Mouse (Mus musculus): ENCODE measurements around the gene Mical1. TPM values are rescaled to one million over a fixed set of nuclear protein-coding genes. Genes with fewer than 3 reads are reported as not detected.

Gene Mical1
- total and polyA plus RNA-seq, 3 experiments, result 9.6 to 20.3 (median 11.0) TPM

DNA sequence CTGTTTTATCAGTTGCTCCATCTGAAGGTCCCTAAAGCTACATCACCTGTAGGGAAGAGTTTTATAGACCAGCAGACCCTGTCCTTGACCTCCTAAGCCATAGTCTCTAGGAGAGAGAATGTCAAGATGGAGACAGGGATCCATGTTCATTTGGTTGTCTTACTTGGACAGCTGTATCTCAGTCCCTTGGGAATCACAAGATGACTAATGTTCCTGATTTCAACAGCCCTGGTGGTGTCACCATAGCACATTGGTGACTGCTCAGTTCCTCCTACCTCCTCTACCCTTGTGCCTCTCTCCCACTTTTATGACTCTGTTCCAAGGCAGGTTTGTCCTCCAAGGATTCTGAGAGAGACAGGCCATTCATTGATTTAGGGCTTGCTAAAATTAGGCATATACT lies 38.8 kb downstream of the Mical1 start:
- no peak overlapping the region for H3K4me3 ChIP-seq
- no peaks in the 10 kb centered on the region for H3K79me2 ChIP-seq (replicated peaks; ENCODE audit: control insufficient read depth, insufficient read depth, low read length)
- no peak overlapping the region for H3K27ac ChIP-seq
- no peaks in the 10 kb centered on the region for H3K36me3 ChIP-seq (ENCODE audit: control insufficient read depth, insufficient read depth, low read length)
- H3K27me3 ChIP-seq (ENCODE audit: control insufficient read depth, insufficient read depth, low read length), result no peaks in the 10 kb centered on the region
- intact Hi-C loops (cut with DNase I), result loop anchor here (5.0 kb wide), 2 partner anchors 213 to 782 kb away; partner anchors contain the start of genes Ak9 and Fig4
- no peak for DNase-seq
- H3K4me1 ChIP-seq (ENCODE audit: control insufficient read depth, insufficient read depth, low read length), result no peaks in the 10 kb centered on the region
- no peak for TF ChIP-seq CTCF (IDR thresholded peaks at IDR 0.05)
- no peak for TF ChIP-seq POLR2A (IDR thresholded peaks at IDR 0.05; ENCODE audit: insufficient read depth, low read depth, low read length)
- no peak for TF ChIP-seq EP300 (IDR thresholded peaks at IDR 0.05; ENCODE audit: insufficient read depth, low read depth, low read length)
- H3K9ac ChIP-seq (ENCODE audit: low read depth, low read length), result no peak overlapping the region

DNA sequence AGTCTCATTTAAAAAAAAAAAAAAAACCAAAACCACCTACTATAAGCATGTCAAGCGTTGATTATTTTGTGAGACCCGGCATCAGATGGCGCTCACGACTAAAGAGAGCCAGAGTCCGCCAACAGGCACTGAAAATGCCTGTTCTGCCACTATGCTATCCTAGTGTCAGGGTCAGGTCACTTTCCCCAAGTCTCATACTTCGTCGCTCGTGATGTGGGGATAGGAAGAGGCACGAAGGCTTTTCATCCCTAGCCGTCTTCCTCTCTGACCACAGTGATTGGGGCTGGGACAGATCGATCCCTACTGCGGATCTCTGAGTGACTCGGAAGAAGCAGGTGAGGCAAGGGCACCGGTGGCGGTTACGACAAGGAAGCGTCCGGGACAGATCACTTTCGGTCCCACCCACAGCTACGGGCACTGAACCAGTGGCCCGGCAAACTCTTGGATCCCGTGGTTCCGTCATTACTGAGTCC lies 42.4 kb downstream of the Mical1 start:
- H3K27ac ChIP-seq, result peak overlapping the region; percentile 100
- peak in 1 of 2 experiments; percentile 90 for DNase-seq
- TF ChIP-seq CTCF (IDR thresholded peaks at IDR 0.05) (peak; percentile 76), POLR2A (IDR thresholded peaks at IDR 0.05; ENCODE audit: insufficient read depth, low read depth, low read length) (no peak), EP300 (IDR thresholded peaks at IDR 0.05; ENCODE audit: insufficient read depth, low read depth, low read length) (0 out of 2 replicates have a peak, but pooled peaks have one; percentile 48)
- H3K36me3 ChIP-seq (ENCODE audit: control insufficient read depth, insufficient read depth, low read length), result peaks cover 16% of the 10 kb centered on the region
- peak overlapping the region; percentile 90 for H3K4me3 ChIP-seq
- WGBS, result under 1% methylated on average over 23 of the region's 23 CpGs
- intact Hi-C loops (cut with DNase I), result loop anchor here (1.0 to 5.0 kb wide), 3 partner anchors 164 to 779 kb away; partner anchors contain the start of genes Ak9 and Fig4
- H3K4me1 ChIP-seq (ENCODE audit: control insufficient read depth, insufficient read depth, low read length), result peaks cover 5% of the 10 kb centered on the region
- H3K9ac ChIP-seq (ENCODE audit: low read depth, low read length), result peak overlapping the region; percentile 67
- 0 out of 2 replicates have a peak, but pooled peaks cover 2% of the 10 kb centered on the region for H3K79me2 ChIP-seq (replicated peaks; ENCODE audit: control insufficient read depth, insufficient read depth, low read length)
- H3K27me3 ChIP-seq (ENCODE audit: control insufficient read depth, insufficient read depth, low read length), result no peaks in the 10 kb centered on the region

DNA sequence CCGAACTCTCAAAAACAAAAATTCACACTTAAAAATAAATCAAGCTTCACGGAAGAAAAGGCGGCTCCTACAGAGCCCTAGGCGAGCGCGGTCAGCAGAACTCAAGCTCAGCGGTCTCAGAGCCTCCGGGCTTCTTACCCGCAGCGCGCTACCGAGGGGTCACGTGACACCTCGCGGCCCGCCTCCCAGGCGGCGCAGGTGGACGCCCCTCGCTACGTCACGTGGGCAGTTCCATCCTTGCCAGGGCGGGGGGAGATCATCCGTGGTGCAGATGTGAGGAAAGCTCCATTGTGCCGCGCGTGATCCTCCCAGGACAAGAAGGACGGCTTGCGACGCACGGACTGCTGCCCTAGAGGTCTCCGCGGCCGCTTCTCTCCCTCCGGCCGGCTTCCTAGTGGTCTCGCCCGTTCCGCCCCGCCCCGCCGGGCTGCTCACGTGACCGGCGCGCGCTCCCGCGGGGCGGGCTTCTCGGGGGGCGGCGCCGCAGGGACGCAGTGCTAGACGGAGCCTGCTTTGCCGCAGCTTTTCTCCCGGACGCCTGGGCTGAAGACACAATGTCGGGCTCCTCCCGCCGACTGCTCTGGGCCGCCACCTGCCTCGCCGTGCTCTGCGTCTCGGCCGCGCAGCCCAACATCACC lies 43.0 kb downstream of the Mical1 start, which contains the start of gene Cd164:
Gene Cd164 (plus strand): TSS at position 434 of the 638 bp plus-strand sequence.
- peak within 1 kb of the TSS; percentile 100 for H3K27ac ChIP-seq
- no peaks in the 10 kb centered on the region for H3K27me3 ChIP-seq (ENCODE audit: control insufficient read depth, insufficient read depth, low read length)
- TF ChIP-seq POLR2A (IDR thresholded peaks at IDR 0.05; ENCODE audit: insufficient read depth, low read depth, low read length), result peak; percentile 95
- peak; percentile 77; the same call in 1 of the 2 replicates for TF ChIP-seq EP300 (IDR thresholded peaks at IDR 0.05; ENCODE audit: insufficient read depth, low read depth, low read length)
- TF ChIP-seq CTCF (IDR thresholded peaks at IDR 0.05), result no peak
- peaks cover 5% of the 10 kb centered on the region for H3K4me1 ChIP-seq (ENCODE audit: control insufficient read depth, insufficient read depth, low read length)
- peaks cover 20% of the 10 kb centered on the region for H3K36me3 ChIP-seq (ENCODE audit: control insufficient read depth, insufficient read depth, low read length)
- intact Hi-C loops (cut with DNase I), result loop anchor here (1.0 to 5.0 kb wide), 3 partner anchors 163 to 778 kb away; partner anchors contain the start of genes Ak9 and Fig4
- under 1% methylated on average over 55 of the region's 69 CpGs for WGBS
- H3K4me3 ChIP-seq, result peak within 1 kb of the TSS; percentile 90
- H3K9ac ChIP-seq (ENCODE audit: low read depth, low read length), result peak within 1 kb of the TSS; percentile 98
- peak; percentile 93 to 94 for DNase-seq
- 0 out of 2 replicates have a peak, but pooled peaks cover 2% of the 10 kb centered on the region for H3K79me2 ChIP-seq (replicated peaks; ENCODE audit: control insufficient read depth, insufficient read depth, low read length)

DNA sequence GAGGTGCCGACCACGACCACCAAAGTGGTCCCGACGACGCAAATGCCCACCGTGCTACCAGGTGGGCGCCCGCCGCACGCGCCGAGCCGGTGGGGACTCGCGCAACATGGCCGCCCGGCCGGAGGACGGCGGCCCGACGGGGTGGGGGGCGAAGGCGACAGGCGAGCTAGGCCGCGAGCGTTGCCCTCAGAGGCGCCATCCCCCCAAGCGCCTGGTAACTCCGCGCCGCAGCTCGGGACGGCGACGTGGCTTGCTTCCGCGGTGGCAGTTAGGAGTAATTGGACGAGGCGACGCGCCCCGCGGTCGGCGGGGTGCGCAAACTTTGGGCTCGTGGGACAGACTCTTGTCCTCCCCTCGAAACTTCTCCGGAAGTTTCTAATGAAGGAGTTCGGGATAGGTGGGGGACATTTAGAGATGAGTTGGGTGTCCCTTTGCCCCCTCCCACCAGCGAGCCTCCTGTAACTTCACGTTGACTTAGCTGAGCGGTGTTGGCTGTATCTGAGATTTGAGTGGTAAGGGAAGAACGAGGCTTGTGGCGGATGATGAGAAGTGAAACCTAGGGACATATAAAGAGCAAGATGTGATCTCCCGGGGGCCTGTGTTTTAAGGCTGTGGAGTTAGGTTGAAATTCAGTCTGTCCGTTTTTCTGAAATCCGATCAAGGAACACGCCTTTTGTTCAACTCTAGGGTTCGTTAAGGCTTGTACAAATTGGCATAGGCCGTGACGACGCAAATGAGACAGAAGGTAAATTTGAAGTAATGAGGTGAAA lies 43.7 kb downstream of the Mical1 start:
- peaks cover 7% of the 10 kb centered on the region for H3K4me1 ChIP-seq (ENCODE audit: control insufficient read depth, insufficient read depth, low read length)
- peak overlapping the region; percentile 100 for H3K27ac ChIP-seq
- H3K4me3 ChIP-seq, result peak overlapping the region; percentile 90
- peak overlapping the region; percentile 98 for H3K9ac ChIP-seq (ENCODE audit: low read depth, low read length)
- under 1% methylated on average over 65 of the region's 65 CpGs for WGBS
- intact Hi-C loops (cut with DNase I), result loop anchor here (5.0 kb wide), 3 partner anchors 77 to 777 kb away; partner anchors contain the start of genes Ak9 and Fig4
- H3K36me3 ChIP-seq (ENCODE audit: control insufficient read depth, insufficient read depth, low read length), result peaks cover 22% of the 10 kb centered on the region
- peak in 1 of 2 experiments; percentile 79 for DNase-seq
- no peaks in the 10 kb centered on the region for H3K27me3 ChIP-seq (ENCODE audit: control insufficient read depth, insufficient read depth, low read length)
- TF ChIP-seq CTCF (IDR thresholded peaks at IDR 0.05) (no peak), POLR2A (IDR thresholded peaks at IDR 0.05; ENCODE audit: insufficient read depth, low read depth, low read length) (no peak), EP300 (IDR thresholded peaks at IDR 0.05; ENCODE audit: insufficient read depth, low read depth, low read length) (no peak)
- peaks cover 5% of the 10 kb centered on the region for H3K79me2 ChIP-seq (replicated peaks; ENCODE audit: control insufficient read depth, insufficient read depth, low read length)

DNA sequence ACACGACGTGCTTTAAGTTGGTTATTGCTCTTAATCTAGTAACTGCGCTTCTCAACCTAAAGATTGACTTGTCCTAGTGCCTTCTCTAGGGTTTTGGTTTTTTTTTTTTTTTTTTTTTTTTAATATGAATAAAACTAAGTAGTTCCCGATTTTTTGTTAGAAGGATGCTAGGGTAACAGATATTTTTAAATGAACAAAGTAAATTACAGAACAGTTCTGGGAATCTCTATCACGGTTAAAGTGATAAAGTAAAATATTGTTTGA lies 44.2 kb downstream of the Mical1 start:
- H3K79me2 ChIP-seq (replicated peaks; ENCODE audit: control insufficient read depth, insufficient read depth, low read length), result peaks cover 5% of the 10 kb centered on the region
- 3% methylated on average over 5 of the region's 5 CpGs for WGBS

More for the DNA sequence above, 44.2 kb downstream of the Mical1 start:
- H3K36me3 ChIP-seq (ENCODE audit: control insufficient read depth, insufficient read depth, low read length), result peaks cover 24% of the 10 kb centered on the region
- H3K4me3 ChIP-seq, result peak overlapping the region; percentile 90
- no peaks in the 10 kb centered on the region for H3K27me3 ChIP-seq (ENCODE audit: control insufficient read depth, insufficient read depth, low read length)
- intact Hi-C loops (cut with DNase I), result loop anchor here (5.0 kb wide), 1 partner anchor 77 kb away; no protein-coding TSS in a partner anchor
- peak overlapping the region; percentile 98 for H3K9ac ChIP-seq (ENCODE audit: low read depth, low read length)
- no peak overlapping the region; the same call in 1 of the 2 replicates for H3K27ac ChIP-seq
- H3K4me1 ChIP-seq (ENCODE audit: control insufficient read depth, insufficient read depth, low read length), result peaks cover 7% of the 10 kb centered on the region
- DNase-seq, result no peak
- TF ChIP-seq CTCF (IDR thresholded peaks at IDR 0.05) (no peak), EP300 (IDR thresholded peaks at IDR 0.05; ENCODE audit: insufficient read depth, low read depth, low read length) (no peak), POLR2A (IDR thresholded peaks at IDR 0.05; ENCODE audit: insufficient read depth, low read depth, low read length) (no peak)
